Mouse (Mus musculus) limb, embryonic 14.5 days (tissue): Measurements from ENCODE around the gene AC141477.1. TPM values are rescaled to one million over a fixed set of nuclear protein-coding genes. Genes with fewer than 3 reads are reported as not detected.

Experiments
- ATAC-seq: fragments of 200-750 bp; cut with Nextera tagmentation; 2 replicates; pipeline ENCODE4 v1.8.0; 2017; ENCODE audit warnings: low read depth, moderate number of reproducible peaks, moderate TSS enrichment; ENCODE audit not compliant: low FRiP score
- DNase-seq: peaks from one replicate; pipeline ENCODE4 v3.0.0-alpha.2; 2015; ENCODE audit warnings: low spot score
- H3K27ac ChIP-seq: fragments of 300-500 bp; sonication (generic); replicated peaks from 2 replicates; pipeline ENCODE4 v1.5.1; 2014; ENCODE audit warnings: low read depth, mild to moderate bottlenecking, low read length, moderate library complexity, mixed read lengths
- H3K27me3 ChIP-seq: fragments of 300-500 bp; sonication (generic); 2 replicates; pipeline ENCODE4 v1.6.1; 2014; ENCODE audit warnings: low read length, mixed read lengths; ENCODE audit not compliant: control insufficient read depth, insufficient read depth
- H3K36me3 ChIP-seq: fragments of 300-500 bp; sonication (generic); 2 replicates; pipeline ENCODE4 v1.6.1; 2014; ENCODE audit warnings: mild to moderate bottlenecking, low read length, moderate library complexity, mixed read lengths; ENCODE audit not compliant: control insufficient read depth, insufficient read depth
- H3K4me1 ChIP-seq: fragments of 300-500 bp; sonication (generic); 2 replicates; pipeline ENCODE4 v1.6.1; 2014; ENCODE audit warnings: antibody characterized with exemption, low read length, mixed read lengths; ENCODE audit not compliant: control insufficient read depth, insufficient read depth
- H3K4me2 ChIP-seq: fragments of 300-500 bp; sonication (generic); replicated peaks from 2 replicates; pipeline ENCODE4 v1.6.1; 2014; ENCODE audit warnings: low read depth, mild to moderate bottlenecking, low read length, moderate library complexity; ENCODE audit not compliant: severe bottlenecking
- H3K4me3 ChIP-seq: fragments of 300-500 bp; sonication (generic); replicated peaks from 2 replicates; pipeline ENCODE4 v1.5.1; 2014; ENCODE audit warnings: low read length
- H3K9ac ChIP-seq: fragments of 300-500 bp; sonication (generic); 2 replicates; pipeline ENCODE4 v1.6.1; 2014; ENCODE audit warnings: mild to moderate bottlenecking, low read depth, low read length, moderate library complexity; ENCODE audit not compliant: severe bottlenecking
- H3K9me3 ChIP-seq: fragments of 300-500 bp; sonication (generic); 2 replicates; pipeline ENCODE4 v1.6.1; 2016; ENCODE audit warnings: low read length; ENCODE audit not compliant: control insufficient read depth
- POLR2A ChIP-seq: fragments of 200-500 bp; IDR thresholded peaks from 2 replicates; pipeline ENCODE4 v1.8.0; 2012; ENCODE audit warnings: inconsistent platforms, mild to moderate bottlenecking, moderate library complexity, borderline replicate concordance; ENCODE audit not compliant: insufficient read depth, insufficient read length; ENCODE audit errors: extremely low read depth
- WGBS: fragments of 180-500 bp; shearing (Covaris S2); extraction: QIAGEN DNeasy Blood & Tissue Kit; methylation state at CpG from one replicate; pipeline ENCODE4 v1.1.7; 2014; 5-methylcytosine and 5-hydroxymethylcytosine counted together
- polyA plus RNA-seq, 2 experiments: library from polyadenylated mRNA; depleted of rRNA in 1 of 2; stranded (reverse) in 1 of 2; unstranded in 1 of 2; fragments of >200 nt; fragmentation: Nextera tagmentation in 1 of 2; extraction: Ambion mirVana in 1 of 2; gene quantifications; 2 replicates each; pipeline versions ENCODE4 v1.2.1 to v1.2.3; 2012 to 2014

The AC141477.1 gene
- polyA plus RNA-seq, 2 experiments: not detected

DNA sequence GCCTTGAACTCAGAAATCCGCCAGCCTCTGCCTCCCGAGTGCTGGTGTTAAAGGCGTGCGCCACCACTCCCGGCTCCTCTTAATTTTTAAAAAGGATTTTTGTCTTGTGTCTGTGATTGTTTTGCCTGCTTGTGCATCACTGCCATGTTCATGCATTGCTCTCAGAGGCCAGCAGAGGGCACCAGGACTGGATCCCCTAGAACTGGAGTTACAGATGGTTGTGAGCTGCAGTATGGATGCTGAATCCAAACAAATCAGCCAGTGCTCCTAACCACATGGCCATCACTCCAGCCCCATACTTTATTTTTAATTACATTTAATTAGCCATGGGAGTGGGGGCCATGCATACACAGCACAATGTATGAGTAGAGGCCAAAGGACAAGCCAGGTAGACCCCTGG, 15.0 kb upstream of the AC141477.1 start:
- Histone ChIP-seq H3K36me3 (no peaks in the 10 kb centered on the region), H3K27ac (no peak overlapping the region), H3K4me1 (no peaks in the 10 kb centered on the region), H3K9ac (no peak overlapping the region), H3K27me3 (no peaks in the 10 kb centered on the region), H3K4me3 (no peak overlapping the region), H3K9me3 (no peaks in the 10 kb centered on the region), H3K4me2 (no peak overlapping the region)
- ATAC-seq: no peak
- no peak for TF ChIP-seq POLR2A
- peak; percentile 54 for DNase-seq
- WGBS: 59% methylated on average over 4 of the region's 5 CpGs

DNA sequence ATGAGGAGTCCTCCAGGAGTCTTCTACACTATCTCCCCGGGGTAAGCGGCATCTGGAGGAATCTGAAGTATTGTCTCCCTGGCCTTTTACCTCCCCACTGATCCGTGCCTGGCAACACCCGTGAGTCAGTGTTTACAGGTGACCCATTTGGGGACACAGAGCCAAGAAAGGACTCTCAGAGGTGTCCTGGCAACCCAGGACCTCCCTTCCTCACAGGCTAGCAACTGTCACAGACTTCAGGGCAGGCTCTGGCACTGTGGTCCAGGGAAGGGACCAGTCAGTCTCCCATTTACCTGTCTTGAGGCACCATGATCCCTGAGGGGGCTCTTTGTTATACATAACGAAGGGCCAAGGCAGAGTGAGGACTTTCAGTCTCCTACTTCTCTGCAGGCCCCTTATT, 8.6 kb upstream of the AC141477.1 start, which contains the start of gene 2610028H24Rik:
2610028H24Rik (plus strand) TSS at position 231 of the 400 bp plus-strand sequence.
- DNase-seq (no peak), ATAC-seq (no peak)
- Histone ChIP-seq H3K4me2 (no peak within 1 kb of the TSS), H3K4me3 (no peak within 1 kb of the TSS), H3K4me1 (peaks cover 2% of the 10 kb centered on the region; the same call in 1 of the 2 replicates), H3K27me3 (no peaks in the 10 kb centered on the region), H3K9me3 (no peaks in the 10 kb centered on the region), H3K9ac (0 out of 2 replicates have a peak within 1 kb of the TSS, but pooled peaks have one; percentile 4), H3K27ac (no peak within 1 kb of the TSS), H3K36me3 (no peaks in the 10 kb centered on the region)
- 66% methylated on average over 5 of the region's 5 CpGs for WGBS
- no peak for TF ChIP-seq POLR2A

GRCm38 (mm10) chr10:76447406-76448229, 7.4 kb upstream of the AC141477.1 start:
- Histone ChIP-seq H3K4me1 (peaks cover 10% of the 10 kb centered on the region; the same call in 1 of the 2 replicates), H3K4me2 (no peak overlapping the region), H3K36me3 (no peaks in the 10 kb centered on the region), H3K9me3 (no peaks in the 10 kb centered on the region), H3K9ac (0 out of 2 replicates have a peak overlapping the region, but pooled peaks have one; percentile 12), H3K27me3 (no peaks in the 10 kb centered on the region), H3K27ac (no peak overlapping the region), H3K4me3 (no peak overlapping the region)
- whole genome bisulfite sequencing: 69% methylated on average over 15 of the region's 15 CpGs
- TF ChIP-seq POLR2A: no peak
- DNase-seq (no peak), ATAC-seq (no peak)

DNA sequence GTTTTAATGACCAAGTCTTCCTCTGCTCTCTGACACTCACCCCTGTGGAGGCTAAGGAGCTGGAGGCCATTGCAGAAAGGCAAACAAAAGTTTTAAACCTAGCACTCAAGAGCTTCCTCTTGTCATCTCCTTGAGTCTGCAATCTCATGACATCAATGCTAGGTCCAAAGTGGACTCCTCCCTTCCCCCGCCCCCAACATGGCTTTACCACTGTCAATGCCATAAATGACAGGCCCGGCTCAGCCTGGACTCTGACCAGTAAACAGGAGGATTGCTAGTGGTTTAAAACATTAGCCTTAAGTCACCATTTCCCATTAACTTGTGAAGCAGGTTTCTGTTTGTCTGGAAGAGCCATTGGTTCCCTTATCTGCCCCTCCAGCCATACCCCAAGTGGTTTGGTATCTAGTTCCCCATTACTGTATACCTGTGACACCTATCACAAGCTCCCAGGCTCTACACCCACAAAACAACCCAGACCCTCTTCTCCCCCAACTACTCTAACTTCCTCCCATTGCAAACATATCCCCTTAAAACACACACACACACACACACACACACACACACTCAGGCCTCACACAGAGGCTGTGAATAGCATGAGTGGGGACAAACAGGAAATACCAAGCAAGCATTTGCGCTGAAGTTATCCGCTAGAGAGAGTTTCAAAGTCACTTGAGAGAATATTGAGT, 5.9 kb upstream of the AC141477.1 start:
- WGBS: 74% methylated on average over 4 of the region's 4 CpGs
- no peak for DNase-seq
- H3K9me3 ChIP-seq: no peaks in the 10 kb centered on the region

More for the DNA sequence above, 5.9 kb upstream of the AC141477.1 start:
- no peak overlapping the region for H3K9ac ChIP-seq
- no peaks in the 10 kb centered on the region for H3K27me3 ChIP-seq
- TF ChIP-seq POLR2A: no peak
- H3K4me1 ChIP-seq: peaks cover 13% of the 10 kb centered on the region
- ATAC-seq: no peak
- H3K4me2 ChIP-seq: no peak overlapping the region
- H3K4me3 ChIP-seq: no peak overlapping the region
- H3K36me3 ChIP-seq: no peaks in the 10 kb centered on the region
- H3K27ac ChIP-seq: no peak overlapping the region
